In genomic region chr12:113242194-113242510, GRCm38 (mm10) we compare ENCODE assay signal across 21 mouse cellular contexts. TPM values are rescaled to one million over a fixed set of nuclear protein-coding genes. Genes with fewer than 3 reads are reported as not detected.
"Had no signal": no experiment of that assay in that cellular context is flagged by ENCODE, and none has a peak within 500 bp of the region (broad histone marks: within the 10 kb centered on the region; RNA-seq: fewer than 3 reads in every experiment).

No protein-coding gene starts in this region.

- H3K27ac ChIP-seq: liver, embryonic 13.5 days; liver, embryonic 15.5 days; lung, embryonic 15.5 days; macrophage; midbrain, embryonic 12.5 days; midbrain, embryonic 15.5 days; neural tube, embryonic 12.5 days; stomach, embryonic 15.5 days; stomach, postnatal 0 days had no signal

- H3K27me3 ChIP-seq: liver, embryonic 13.5 days; liver, embryonic 15.5 days; lung, embryonic 15.5 days; midbrain, embryonic 12.5 days; midbrain, embryonic 15.5 days; neural tube, embryonic 12.5 days; stomach, embryonic 15.5 days had no signal

- H3K9me3 ChIP-seq: liver, embryonic 13.5 days; liver, embryonic 15.5 days; lung, embryonic 15.5 days; megakaryocyte, embryonic 14.5 days; midbrain, embryonic 12.5 days; midbrain, embryonic 15.5 days; neural tube, embryonic 12.5 days; stomach, embryonic 15.5 days had no signal

- H3K36me3 ChIP-seq: liver, embryonic 13.5 days; liver, embryonic 15.5 days; lung, embryonic 15.5 days; midbrain, embryonic 12.5 days; midbrain, embryonic 15.5 days; neural tube, embryonic 12.5 days; stomach, embryonic 15.5 days had no signal

- H3K4me1 ChIP-seq: liver, embryonic 13.5 days; liver, embryonic 15.5 days; lung, embryonic 15.5 days; megakaryocyte, embryonic 14.5 days; midbrain, embryonic 12.5 days; midbrain, embryonic 15.5 days; neural tube, embryonic 12.5 days; stomach, embryonic 15.5 days had no signal

- DNase-seq: liver, embryonic 13.5 days; liver, postnatal 0 days; lung, adult 2 months; lung, postnatal 14 days; lung, postnatal 36 days; right cerebral cortex, postnatal 25 days; right cerebral cortex, postnatal 4 days; spleen, adult 18-20 months; thymus, adult 2 months; thymus, postnatal 25 days; thymus, postnatal 4 days had no signal

- H3K4me3 ChIP-seq: liver, embryonic 13.5 days; liver, embryonic 15.5 days; lung, embryonic 15.5 days; megakaryocyte, embryonic 14.5 days; midbrain, embryonic 12.5 days; midbrain, embryonic 15.5 days; neural tube, embryonic 12.5 days; stomach, embryonic 15.5 days had no signal

RNA-seq across cellular contexts. Expression of gene Tmem121, which starts 56.4 kb away (rescaled TPM):
- total RNA-seq: neutrophil, adult 5-6 weeks had no signal
- polyA plus RNA-seq: macrophage had no signal
